Mouse (Mus musculus) lung, postnatal 0 days (tissue): ENCODE measurements at regions not wholly inside any gene's neighbourhood (a gene's known extent, or its start where the extent isn't known, plus 50 kb on each side); places are given as distances from the start of the nearest gene placed in this dataset.

Source experiments
- ATAC-seq: fragments of 200-750 bp; cut with Nextera tagmentation; 2 replicates; pipeline ENCODE4 v1.8.0; 2017; ENCODE audit warnings: moderate library complexity
- DNase-seq: peaks from one replicate; pipeline ENCODE4 v3.0.0-alpha.2; 2016; ENCODE audit warnings: low spot score
- H3K27ac ChIP-seq: fragments of 300-500 bp; sonication (generic); 2 replicates; pipeline ENCODE4 v1.5.1; 2014; ENCODE audit warnings: antibody characterized with exemption, mild to moderate bottlenecking, low read length, mixed read lengths
- H3K27me3 ChIP-seq: fragments of 300-500 bp; sonication (generic); replicated peaks from 2 replicates; pipeline ENCODE4 v1.6.1; 2014; ENCODE audit warnings: low read length, mixed read lengths; ENCODE audit not compliant: insufficient read depth
- H3K36me3 ChIP-seq: fragments of 300-500 bp; sonication (generic); 2 replicates; pipeline ENCODE4 v1.6.1; 2014; ENCODE audit warnings: low read length, mixed read lengths; ENCODE audit not compliant: insufficient read depth
- H3K4me1 ChIP-seq: fragments of 300-500 bp; sonication (generic); 2 replicates; pipeline ENCODE4 v1.6.1; 2014; ENCODE audit warnings: antibody characterized with exemption, low read depth, low read length, mixed read lengths; ENCODE audit not compliant: insufficient read depth
- H3K4me2 ChIP-seq: fragments of 300-500 bp; sonication (generic); replicated peaks from 2 replicates; pipeline ENCODE4 v1.6.1; 2014; ENCODE audit warnings: low read depth, mild to moderate bottlenecking, low read length, moderate library complexity, mixed read lengths
- H3K4me3 ChIP-seq: fragments of 300-500 bp; sonication (generic); 2 replicates; pipeline ENCODE4 v1.5.1; 2014; ENCODE audit warnings: low read depth, low read length
- H3K9ac ChIP-seq: fragments of 300-500 bp; sonication (generic); replicated peaks from 2 replicates; pipeline ENCODE4 v1.6.1; 2014; ENCODE audit warnings: low read depth, mild to moderate bottlenecking
- H3K9me3 ChIP-seq: fragments of 300-500 bp; sonication (generic); 2 replicates; pipeline ENCODE4 v1.6.1; 2016; ENCODE audit warnings: low read length, mixed read lengths
- CTCF ChIP-seq: IDR thresholded peaks from 2 replicates; pipeline ENCODE4 v1.5.1; 2016; ENCODE audit warnings: antibody characterized with exemption, mild to moderate bottlenecking
- EP300 ChIP-seq: IDR thresholded peaks from 2 replicates; pipeline ENCODE4 v1.6.1; 2016; ENCODE audit warnings: antibody characterized with exemption, mild to moderate bottlenecking, control low read depth
- WGBS: fragments of 180-500 bp; shearing (Covaris S2); extraction: QIAGEN DNeasy Blood & Tissue Kit; methylation state at CpG from one replicate; pipeline ENCODE4 v1.1.7; 2014; 5-methylcytosine and 5-hydroxymethylcytosine counted together

GRCm38 (mm10) chr1:157023462-157023861 is 84.0 kb upstream of the Ralgps2 start:
- Histone ChIP-seq H3K9ac (no peak overlapping the region), H3K27ac (no peak overlapping the region), H3K36me3 (no peaks in the 10 kb centered on the region), H3K9me3 (no peaks in the 10 kb centered on the region), H3K4me2 (no peak overlapping the region), H3K4me3 (no peak overlapping the region), H3K4me1 (no peaks in the 10 kb centered on the region), H3K27me3 (no peaks in the 10 kb centered on the region)
- WGBS = 68% methylated on average over 6 of the region's 6 CpGs
- ATAC-seq (no peak), DNase-seq (no peak)
- no peak for TF ChIP-seq EP300

GRCm38 (mm10) chr1:157022456-157023435 is 83.3 kb upstream of the Ralgps2 start:
- H3K4me1 ChIP-seq = no peaks in the 10 kb centered on the region
- no peak for ATAC-seq
- no peak for TF ChIP-seq EP300
- TF ChIP-seq CTCF = no peak
- no peak overlapping the region for H3K9ac ChIP-seq
- DNase-seq = no peak
- no peak overlapping the region for H3K4me3 ChIP-seq
- H3K4me2 ChIP-seq = no peak overlapping the region
- no peak overlapping the region for H3K27ac ChIP-seq
- WGBS = 75% methylated on average over 12 of the region's 12 CpGs
- H3K27me3 ChIP-seq = no peaks in the 10 kb centered on the region
- H3K36me3 ChIP-seq = no peaks in the 10 kb centered on the region
- no peaks in the 10 kb centered on the region for H3K9me3 ChIP-seq

- no peak overlapping the region for H3K4me2 ChIP-seq
- H3K4me3 ChIP-seq = no peak overlapping the region
- H3K36me3 ChIP-seq = no peaks in the 10 kb centered on the region
- WGBS = 53% methylated on average over 7 of the region's 7 CpGs
- H3K27me3 ChIP-seq = no peaks in the 10 kb centered on the region
- ATAC-seq = no peak
- no peak for DNase-seq
- no peak for TF ChIP-seq CTCF
- no peak for TF ChIP-seq EP300
- H3K9ac ChIP-seq = no peak overlapping the region
- no peaks in the 10 kb centered on the region for H3K9me3 ChIP-seq
- no peak overlapping the region for H3K27ac ChIP-seq
- peaks cover 2% of the 10 kb centered on the region; the same call in 1 of the 2 replicates for H3K4me1 ChIP-seq
These were observed 80.5 kb upstream of the Ralgps2 start for GRCm38 (mm10) chr1:157019892-157020291.

- no peak for ATAC-seq
- no peaks in the 10 kb centered on the region for H3K27me3 ChIP-seq
- no peak overlapping the region for H3K4me3 ChIP-seq
- H3K4me1 ChIP-seq = peaks cover 11% of the 10 kb centered on the region; the same call in 1 of the 2 replicates
- H3K4me2 ChIP-seq = no peak overlapping the region
- TF ChIP-seq CTCF (no peak), EP300 (no peak)
- H3K9ac ChIP-seq = no peak overlapping the region
- no peak overlapping the region for H3K27ac ChIP-seq
- DNase-seq = no peak
- WGBS = 75% methylated on average over 2 of the region's 2 CpGs
- H3K36me3 ChIP-seq = no peaks in the 10 kb centered on the region
- H3K9me3 ChIP-seq = no peaks in the 10 kb centered on the region
These were observed 79.3 kb upstream of the Ralgps2 start for GRCm38 (mm10) chr1:157018726-157019125.

GRCm38 (mm10) chr1:157017198-157017994 is 78.0 kb upstream of the Ralgps2 start:
- no peak overlapping the region for H3K9ac ChIP-seq
- no peak overlapping the region for H3K27ac ChIP-seq
- H3K4me1 ChIP-seq = peaks cover 16% of the 10 kb centered on the region; the same call in 1 of the 2 replicates
- no peaks in the 10 kb centered on the region for H3K9me3 ChIP-seq
- TF ChIP-seq EP300 (no peak), CTCF (no peak)
- ATAC-seq (no peak), DNase-seq (peak; percentile 39)
- H3K4me2 ChIP-seq = no peak overlapping the region
- 53% methylated on average over 13 of the region's 13 CpGs for WGBS
- H3K4me3 ChIP-seq = no peak overlapping the region
- no peaks in the 10 kb centered on the region for H3K36me3 ChIP-seq
- no peaks in the 10 kb centered on the region for H3K27me3 ChIP-seq

- no peaks in the 10 kb centered on the region for H3K27me3 ChIP-seq
- TF ChIP-seq CTCF (no peak), EP300 (no peak)
- DNase-seq = peak; percentile 21
- peaks cover 16% of the 10 kb centered on the region; the same call in 1 of the 2 replicates for H3K4me1 ChIP-seq
- no peak overlapping the region for H3K4me2 ChIP-seq
- no peak overlapping the region for H3K9ac ChIP-seq
- H3K27ac ChIP-seq = no peak overlapping the region
- no peak overlapping the region for H3K4me3 ChIP-seq
- ATAC-seq = peak; percentile 27
- no peaks in the 10 kb centered on the region for H3K36me3 ChIP-seq
- WGBS = 40% methylated on average over 8 of the region's 8 CpGs
- no peaks in the 10 kb centered on the region for H3K9me3 ChIP-seq
These were observed 77.2 kb upstream of the Ralgps2 start for GRCm38 (mm10) chr1:157016625-157017024.
